Mouse (Mus musculus) kidney, adult 2 months (tissue): ENCODE measurements at regions not wholly inside any gene's neighbourhood (a gene's known extent, or its start where the extent isn't known, plus 50 kb on each side); places are given as distances from the start of the nearest gene placed in this dataset.

ENCODE experiments used
- DNase-seq: peaks from one replicate; pipeline ENCODE4 v3.0.0; 2021
- H3K27ac ChIP-seq: fragments of 200-500 bp; 2 replicates; pipeline ENCODE4 v1.5.1; 2012; ENCODE audit warnings: low read depth, low read length, control low read depth, inconsistent platforms; ENCODE audit not compliant: insufficient read depth
- H3K27me3 ChIP-seq: fragments of 200-500 bp; replicated peaks from 2 replicates; pipeline ENCODE4 v1.6.1; 2012; ENCODE audit warnings: mild to moderate bottlenecking, moderate library complexity, low read length, inconsistent platforms; ENCODE audit not compliant: control insufficient read depth, insufficient read depth
- H3K36me3 ChIP-seq: fragments of 200-500 bp; 2 replicates; pipeline ENCODE4 v1.6.1; 2012; ENCODE audit warnings: mild to moderate bottlenecking, moderate library complexity, low read length, inconsistent platforms; ENCODE audit not compliant: control insufficient read depth, insufficient read depth
- H3K4me1 ChIP-seq: fragments of 200-500 bp; 2 replicates; pipeline ENCODE4 v1.6.1; 2011; ENCODE audit warnings: low read length; ENCODE audit not compliant: control insufficient read depth, insufficient read depth
- H3K4me3 ChIP-seq: fragments of 200-500 bp; 2 replicates; pipeline ENCODE4 v1.5.1; 2011; ENCODE audit warnings: mild to moderate bottlenecking, low read depth, low read length, control low read depth; ENCODE audit not compliant: insufficient read depth
- CTCF ChIP-seq: fragments of 200-500 bp; conservative IDR thresholded peaks from 2 replicates; pipeline ENCODE4 v1.5.1; 2011; ENCODE audit warnings: low read depth, mild to moderate bottlenecking, control low read depth, low read length, moderate library complexity, mixed read lengths; ENCODE audit not compliant: insufficient read depth, insufficient read length
- POLR2A ChIP-seq: fragments of 200-500 bp; IDR thresholded peaks from one replicate; pipeline ENCODE4 v1.6.1; 2011; ENCODE audit warnings: low read depth, low read length, control low read depth
- WGBS: fragments of 180-500 bp; shearing (Covaris S2); methylation state at CpG from one replicate; pipeline ENCODE4 v1.1.7; 2018; 5-methylcytosine and 5-hydroxymethylcytosine counted together

- Histone ChIP-seq H3K27me3 (no peaks in the 10 kb centered on the region), H3K4me3 (no peak overlapping the region), H3K36me3 (no peaks in the 10 kb centered on the region), H3K27ac (no peak overlapping the region), H3K4me1 (no peaks in the 10 kb centered on the region)
- no peak for DNase-seq
- 53% methylated on average over 1 of the region's 1 CpGs for WGBS
- TF ChIP-seq CTCF: no peak
- TF ChIP-seq POLR2A: no peak
Measured at GRCm38 (mm10) chr5:49712607-49713006, 187.9 kb upstream of the Kcnip4 start.

- 89% methylated on average over 4 of the region's 4 CpGs for WGBS
- no peak for DNase-seq
- H3K27ac ChIP-seq: no peak overlapping the region
- H3K4me1 ChIP-seq: no peaks in the 10 kb centered on the region
- TF ChIP-seq CTCF (no peak), POLR2A (no peak)
- no peaks in the 10 kb centered on the region for H3K27me3 ChIP-seq
- no peak overlapping the region for H3K4me3 ChIP-seq
- H3K36me3 ChIP-seq: no peaks in the 10 kb centered on the region
Measured at GRCm38 (mm10) chr5:49682156-49682555, 157.4 kb upstream of the Kcnip4 start.

- no peaks in the 10 kb centered on the region for H3K27me3 ChIP-seq
- DNase-seq: no peak
- TF ChIP-seq POLR2A (no peak), CTCF (no peak)
Measured at GRCm38 (mm10) chr5:49681514-49681913, 156.8 kb upstream of the Kcnip4 start.

GRCm38 (mm10) chr5:49675885-49676284 is 151.2 kb upstream of the Kcnip4 start:
- 64% methylated on average over 2 of the region's 2 CpGs for WGBS

More at GRCm38 (mm10) chr5:49681514-49681913, 156.8 kb upstream of the Kcnip4 start:
- H3K36me3 ChIP-seq: no peaks in the 10 kb centered on the region
- H3K4me1 ChIP-seq: no peaks in the 10 kb centered on the region
- no peak overlapping the region for H3K27ac ChIP-seq
- 67% methylated on average over 2 of the region's 2 CpGs for WGBS
- no peak overlapping the region for H3K4me3 ChIP-seq

GRCm38 (mm10) chr5:49665196-49665595 is 140.5 kb upstream of the Kcnip4 start:
- Histone ChIP-seq H3K27ac (no peak overlapping the region), H3K27me3 (no peaks in the 10 kb centered on the region), H3K36me3 (no peaks in the 10 kb centered on the region), H3K4me1 (no peaks in the 10 kb centered on the region), H3K4me3 (no peak overlapping the region)
- TF ChIP-seq CTCF: no peak
- TF ChIP-seq POLR2A: no peak
- no peak for DNase-seq

More at GRCm38 (mm10) chr5:49675885-49676284, 151.2 kb upstream of the Kcnip4 start:
- Histone ChIP-seq H3K27me3 (no peaks in the 10 kb centered on the region), H3K27ac (no peak overlapping the region), H3K4me3 (no peak overlapping the region), H3K36me3 (no peaks in the 10 kb centered on the region), H3K4me1 (no peaks in the 10 kb centered on the region)
- DNase-seq: no peak
- TF ChIP-seq POLR2A (no peak), CTCF (no peak)

- H3K27me3 ChIP-seq: no peaks in the 10 kb centered on the region
- no peak overlapping the region for H3K4me3 ChIP-seq
- H3K36me3 ChIP-seq: no peaks in the 10 kb centered on the region
- no peaks in the 10 kb centered on the region for H3K4me1 ChIP-seq
- WGBS: 93% methylated on average over 1 of the region's 1 CpGs
- no peak overlapping the region for H3K27ac ChIP-seq
- no peak for TF ChIP-seq CTCF
- no peak for DNase-seq
Measured at GRCm38 (mm10) chr5:49663928-49664327, 139.2 kb upstream of the Kcnip4 start.

GRCm38 (mm10) chr5:49662096-49662495 is 137.4 kb upstream of the Kcnip4 start:
- Histone ChIP-seq H3K4me3 (no peak overlapping the region), H3K27me3 (no peaks in the 10 kb centered on the region), H3K36me3 (no peaks in the 10 kb centered on the region), H3K4me1 (no peaks in the 10 kb centered on the region), H3K27ac (no peak overlapping the region)
- no peak for TF ChIP-seq POLR2A
- no peak for DNase-seq
- 63% methylated on average over 3 of the region's 3 CpGs for WGBS

GRCm38 (mm10) chr5:49660598-49660997 is 135.9 kb upstream of the Kcnip4 start:
- H3K27me3 ChIP-seq: no peaks in the 10 kb centered on the region

More at GRCm38 (mm10) chr5:49660598-49660997, 135.9 kb upstream of the Kcnip4 start:
- Histone ChIP-seq H3K27ac (no peak overlapping the region), H3K4me1 (no peaks in the 10 kb centered on the region), H3K4me3 (no peak overlapping the region), H3K36me3 (no peaks in the 10 kb centered on the region)
- TF ChIP-seq CTCF (no peak), POLR2A (no peak)
- DNase-seq: no peak
